Mouse (Mus musculus): ENCODE data around the gene Tjap1. TPM values are rescaled to one million over a fixed set of nuclear protein-coding genes. Genes with fewer than 3 reads are reported as not detected.

Tjap1 gene
- polyA plus RNA-seq, 1 experiment from 2014 or later: 29.3 TPM

GRCm38 (mm10) chr17:46262201-46262694 is 20.6 kb downstream of the Tjap1 start:
- H3K36me3 ChIP-seq (ENCODE audit: control insufficient read depth, insufficient read depth): peaks cover 93% of the 10 kb centered on the region
- TF ChIP-seq CTCF (IDR thresholded peaks at IDR 0.05; ENCODE audit: low read depth): no peak

GRCm38 (mm10) chr17:46259675-46260074 is 23.2 kb downstream of the Tjap1 start:
- Histone ChIP-seq H3K36me3 (ENCODE audit: control insufficient read depth, insufficient read depth) (peaks cover 76% of the 10 kb centered on the region), H3K27me3 (replicated peaks; ENCODE audit: control insufficient read depth, insufficient read depth, low read length) (peaks cover 6% of the 10 kb centered on the region), H3K4me2 (replicated peaks; ENCODE audit: low read depth) (no peak overlapping the region), H3K4me3 (ENCODE audit: low read depth, low read length) (no peak overlapping the region), H3K9ac (ENCODE audit: low read depth, low read length) (no peak overlapping the region), H3K4me1 (replicated peaks; ENCODE audit: control insufficient read depth, insufficient read depth, low read length) (no peaks in the 10 kb centered on the region), H3K27ac (ENCODE audit: low read depth, low read length) (no peak overlapping the region), H3K9me3 (ENCODE audit: control insufficient read depth) (no peaks in the 10 kb centered on the region)
- 89% methylated on average over 17 of the region's 17 CpGs for WGBS
- no peak for TF ChIP-seq CTCF (IDR thresholded peaks at IDR 0.05; ENCODE audit: low read depth)
- ATAC-seq: no peak

More at GRCm38 (mm10) chr17:46262201-46262694, 20.6 kb downstream of the Tjap1 start:
- no peak overlapping the region for H3K9ac ChIP-seq (ENCODE audit: low read depth, low read length)
- H3K27me3 ChIP-seq (replicated peaks; ENCODE audit: control insufficient read depth, insufficient read depth, low read length): no peaks in the 10 kb centered on the region
- no peak overlapping the region for H3K4me3 ChIP-seq (ENCODE audit: low read depth, low read length)
- ATAC-seq: no peak
- no peak overlapping the region for H3K4me2 ChIP-seq (replicated peaks; ENCODE audit: low read depth)
- H3K27ac ChIP-seq (ENCODE audit: low read depth, low read length): no peak overlapping the region
- no peaks in the 10 kb centered on the region for H3K9me3 ChIP-seq (ENCODE audit: control insufficient read depth)
- WGBS: 93% methylated on average over 5 of the region's 5 CpGs
- H3K4me1 ChIP-seq (replicated peaks; ENCODE audit: control insufficient read depth, insufficient read depth, low read length): peaks cover 9% of the 10 kb centered on the region

DNA sequence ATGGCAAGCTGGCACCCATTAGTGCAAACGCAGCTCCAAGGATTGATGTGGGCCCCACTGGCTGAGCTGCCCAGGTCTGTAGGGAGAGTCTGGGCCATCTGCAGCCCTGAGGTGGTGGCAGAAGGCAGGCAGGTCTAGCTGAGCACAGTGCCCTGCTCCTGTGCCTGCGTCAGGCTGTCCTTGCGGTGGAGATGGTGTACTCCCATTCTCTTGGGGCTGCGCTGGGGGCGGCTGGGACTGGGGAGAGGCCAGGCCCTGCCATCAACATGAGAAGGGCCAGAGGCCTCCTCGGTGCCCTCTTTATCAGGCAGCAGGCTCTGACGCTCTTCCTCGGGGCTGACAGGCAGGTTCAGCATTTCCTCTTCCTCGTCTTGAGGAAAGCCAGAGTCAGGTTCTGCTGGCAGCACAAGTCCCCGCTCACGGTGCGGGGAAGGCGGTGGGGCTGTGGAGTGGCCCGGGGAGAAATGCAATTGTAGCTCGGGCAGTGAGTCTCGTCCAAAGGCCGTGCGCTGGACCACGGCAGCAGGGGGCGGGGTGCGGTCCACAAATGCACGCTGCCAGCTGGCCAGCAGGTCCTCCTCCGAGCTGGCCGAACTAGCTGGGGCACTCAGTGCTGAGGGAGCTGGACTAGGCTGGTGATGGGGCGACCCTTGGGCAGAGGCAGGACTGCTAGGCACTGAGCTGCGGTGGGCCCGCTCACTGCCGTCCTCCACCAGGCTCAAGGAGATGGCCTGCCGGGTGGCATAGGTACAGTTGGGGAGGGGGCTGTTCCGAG is 24.4 kb downstream of the Tjap1 start:
- Histone ChIP-seq H3K36me3 (ENCODE audit: control insufficient read depth, insufficient read depth) (peaks cover 64% of the 10 kb centered on the region), H3K9me3 (ENCODE audit: control insufficient read depth) (no peaks in the 10 kb centered on the region), H3K9ac (ENCODE audit: low read depth, low read length) (no peak overlapping the region), H3K27me3 (replicated peaks; ENCODE audit: control insufficient read depth, insufficient read depth, low read length) (peaks cover 15% of the 10 kb centered on the region), H3K4me3 (ENCODE audit: low read depth, low read length) (no peak overlapping the region), H3K4me2 (replicated peaks; ENCODE audit: low read depth) (no peak overlapping the region), H3K27ac (ENCODE audit: low read depth, low read length) (no peak overlapping the region), H3K4me1 (replicated peaks; ENCODE audit: control insufficient read depth, insufficient read depth, low read length) (peaks cover 1% of the 10 kb centered on the region; the same call in 1 of the 2 replicates)
- 80% methylated on average over 30 of the region's 30 CpGs for WGBS
- no peak for ATAC-seq
- no peak for TF ChIP-seq CTCF (IDR thresholded peaks at IDR 0.05; ENCODE audit: low read depth)

GRCm38 (mm10) chr17:46255147-46255546 is 27.7 kb downstream of the Tjap1 start:
- Histone ChIP-seq H3K9ac (ENCODE audit: low read depth, low read length) (no peak overlapping the region), H3K4me2 (replicated peaks; ENCODE audit: low read depth) (no peak overlapping the region), H3K4me1 (replicated peaks; ENCODE audit: control insufficient read depth, insufficient read depth, low read length) (peaks cover 3% of the 10 kb centered on the region; the same call in 1 of the 2 replicates), H3K4me3 (ENCODE audit: low read depth, low read length) (no peak overlapping the region), H3K27ac (ENCODE audit: low read depth, low read length) (no peak overlapping the region), H3K27me3 (replicated peaks; ENCODE audit: control insufficient read depth, insufficient read depth, low read length) (peaks cover 15% of the 10 kb centered on the region), H3K9me3 (ENCODE audit: control insufficient read depth) (no peaks in the 10 kb centered on the region), H3K36me3 (ENCODE audit: control insufficient read depth, insufficient read depth) (peaks cover 56% of the 10 kb centered on the region)
- no peak for TF ChIP-seq CTCF (IDR thresholded peaks at IDR 0.05; ENCODE audit: low read depth)
- WGBS: 36% methylated on average over 6 of the region's 6 CpGs
- ATAC-seq: no peak

GRCm38 (mm10) chr17:46254106-46254505 is 28.7 kb downstream of the Tjap1 start:
- H3K27ac ChIP-seq (ENCODE audit: low read depth, low read length): no peak overlapping the region
- no peak for ATAC-seq
- no peaks in the 10 kb centered on the region for H3K9me3 ChIP-seq (ENCODE audit: control insufficient read depth)
- WGBS: 2% methylated on average over 47 of the region's 54 CpGs
- H3K4me3 ChIP-seq (ENCODE audit: low read depth, low read length): peak overlapping the region; percentile 65
- H3K4me1 ChIP-seq (replicated peaks; ENCODE audit: control insufficient read depth, insufficient read depth, low read length): peaks cover 5% of the 10 kb centered on the region; the same call in 1 of the 2 replicates
- H3K36me3 ChIP-seq (ENCODE audit: control insufficient read depth, insufficient read depth): peaks cover 49% of the 10 kb centered on the region
- TF ChIP-seq CTCF (IDR thresholded peaks at IDR 0.05; ENCODE audit: low read depth): no peak
- peaks cover 15% of the 10 kb centered on the region for H3K27me3 ChIP-seq (replicated peaks; ENCODE audit: control insufficient read depth, insufficient read depth, low read length)
- H3K4me2 ChIP-seq (replicated peaks; ENCODE audit: low read depth): peak overlapping the region; percentile 97
- H3K9ac ChIP-seq (ENCODE audit: low read depth, low read length): peak overlapping the region; percentile 23; the same call in 1 of the 2 replicates

DNA sequence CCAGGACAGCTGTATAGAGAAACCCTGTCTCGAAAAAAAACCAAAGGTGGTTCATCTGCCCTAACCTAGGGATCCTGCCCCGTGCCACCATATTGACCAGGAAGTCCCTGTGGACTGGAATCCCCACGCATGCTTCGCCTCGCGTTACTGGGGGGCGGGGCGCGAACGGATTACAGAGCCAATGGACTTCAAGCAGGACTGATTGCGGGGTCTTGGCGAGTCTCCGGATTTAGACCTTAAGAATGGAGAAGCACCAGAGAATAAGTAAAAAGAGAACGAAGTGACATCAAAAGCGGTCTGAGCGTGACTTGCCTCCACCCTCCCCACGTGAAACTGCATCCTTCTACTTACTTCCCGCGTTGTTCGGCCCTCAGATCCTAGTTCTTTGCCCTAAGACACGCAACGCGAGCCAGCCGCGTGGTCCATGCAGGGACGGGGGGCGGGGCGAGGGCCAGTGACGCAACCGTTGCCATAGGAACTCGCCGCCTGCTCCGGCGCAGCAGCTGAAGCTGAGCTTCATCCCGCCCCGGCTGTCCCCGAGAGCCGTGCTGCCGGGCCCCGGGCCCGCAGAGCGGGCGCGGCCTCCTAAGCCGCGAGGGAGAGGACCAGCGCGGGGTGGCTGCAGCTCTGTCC is 29.3 kb downstream of the Tjap1 start, which contains the start of gene Lrrc73:
TSS of gene Lrrc73 (plus strand) at position 80 of the 633 bp plus-strand sequence.
- Histone ChIP-seq H3K4me3 (ENCODE audit: low read depth, low read length) (peak within 1 kb of the TSS; percentile 65), H3K27ac (ENCODE audit: low read depth, low read length) (no peak within 1 kb of the TSS), H3K4me2 (replicated peaks; ENCODE audit: low read depth) (peak within 1 kb of the TSS; percentile 97), H3K27me3 (replicated peaks; ENCODE audit: control insufficient read depth, insufficient read depth, low read length) (peaks cover 15% of the 10 kb centered on the region), H3K36me3 (ENCODE audit: control insufficient read depth, insufficient read depth) (peaks cover 44% of the 10 kb centered on the region), H3K9ac (ENCODE audit: low read depth, low read length) (peak within 1 kb of the TSS; percentile 23; the same call in 1 of the 2 replicates), H3K4me1 (replicated peaks; ENCODE audit: control insufficient read depth, insufficient read depth, low read length) (peaks cover 9% of the 10 kb centered on the region; the same call in 1 of the 2 replicates), H3K9me3 (ENCODE audit: control insufficient read depth) (no peaks in the 10 kb centered on the region)
- 2% methylated on average over 48 of the region's 48 CpGs for WGBS
- peak; percentile 55 for ATAC-seq
- TF ChIP-seq CTCF (IDR thresholded peaks at IDR 0.05; ENCODE audit: low read depth): no peak
